Mouse (Mus musculus) lung, postnatal 0 days (tissue): ENCODE measurements at regions not wholly inside any gene's neighbourhood (a gene's known extent, or its start where the extent isn't known, plus 50 kb on each side); places are given as distances from the start of the nearest gene placed in this dataset.

Experiments used
- ATAC-seq: fragments of 200-750 bp; cut with Nextera tagmentation; 2 replicates; pipeline ENCODE4 v1.8.0; 2017; ENCODE audit warnings: moderate library complexity
- DNase-seq: peaks from one replicate; pipeline ENCODE4 v3.0.0-alpha.2; 2016; ENCODE audit warnings: low spot score
- H3K27ac ChIP-seq: fragments of 300-500 bp; sonication (generic); 2 replicates; pipeline ENCODE4 v1.5.1; 2014; ENCODE audit warnings: antibody characterized with exemption, mild to moderate bottlenecking, low read length, mixed read lengths
- H3K27me3 ChIP-seq: fragments of 300-500 bp; sonication (generic); replicated peaks from 2 replicates; pipeline ENCODE4 v1.6.1; 2014; ENCODE audit warnings: low read length, mixed read lengths; ENCODE audit not compliant: insufficient read depth
- H3K36me3 ChIP-seq: fragments of 300-500 bp; sonication (generic); 2 replicates; pipeline ENCODE4 v1.6.1; 2014; ENCODE audit warnings: low read length, mixed read lengths; ENCODE audit not compliant: insufficient read depth
- H3K4me1 ChIP-seq: fragments of 300-500 bp; sonication (generic); 2 replicates; pipeline ENCODE4 v1.6.1; 2014; ENCODE audit warnings: antibody characterized with exemption, low read depth, low read length, mixed read lengths; ENCODE audit not compliant: insufficient read depth
- H3K4me2 ChIP-seq: fragments of 300-500 bp; sonication (generic); replicated peaks from 2 replicates; pipeline ENCODE4 v1.6.1; 2014; ENCODE audit warnings: low read depth, mild to moderate bottlenecking, low read length, moderate library complexity, mixed read lengths
- H3K4me3 ChIP-seq: fragments of 300-500 bp; sonication (generic); 2 replicates; pipeline ENCODE4 v1.5.1; 2014; ENCODE audit warnings: low read depth, low read length
- H3K9ac ChIP-seq: fragments of 300-500 bp; sonication (generic); replicated peaks from 2 replicates; pipeline ENCODE4 v1.6.1; 2014; ENCODE audit warnings: low read depth, mild to moderate bottlenecking
- H3K9me3 ChIP-seq: fragments of 300-500 bp; sonication (generic); 2 replicates; pipeline ENCODE4 v1.6.1; 2016; ENCODE audit warnings: low read length, mixed read lengths
- CTCF ChIP-seq: IDR thresholded peaks from 2 replicates; pipeline ENCODE4 v1.5.1; 2016; ENCODE audit warnings: antibody characterized with exemption, mild to moderate bottlenecking
- EP300 ChIP-seq: IDR thresholded peaks from 2 replicates; pipeline ENCODE4 v1.6.1; 2016; ENCODE audit warnings: antibody characterized with exemption, mild to moderate bottlenecking, control low read depth
- WGBS: fragments of 180-500 bp; shearing (Covaris S2); extraction: QIAGEN DNeasy Blood & Tissue Kit; methylation state at CpG from one replicate; pipeline ENCODE4 v1.1.7; 2014; 5-methylcytosine and 5-hydroxymethylcytosine counted together

DNA sequence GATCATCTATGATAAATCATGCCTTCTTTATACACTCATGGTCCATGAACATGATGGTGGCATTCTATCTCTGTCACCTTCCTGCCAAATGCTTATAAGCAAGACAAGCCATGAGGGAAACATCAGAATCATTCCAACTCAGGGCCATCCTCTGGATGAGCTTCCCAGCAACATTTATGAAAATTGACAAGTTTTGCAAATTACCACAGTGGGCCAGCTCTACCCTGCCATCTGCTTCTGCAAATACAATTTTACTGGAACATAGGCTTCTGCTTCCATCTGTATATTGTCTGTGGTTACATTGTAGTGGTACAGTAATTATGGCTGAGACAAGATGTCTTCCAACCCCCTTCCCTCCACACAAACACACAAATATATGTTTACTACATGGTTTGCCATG, 272.1 kb downstream of the Kcns3 start:
- H3K9me3 ChIP-seq = no peaks in the 10 kb centered on the region

DNA sequence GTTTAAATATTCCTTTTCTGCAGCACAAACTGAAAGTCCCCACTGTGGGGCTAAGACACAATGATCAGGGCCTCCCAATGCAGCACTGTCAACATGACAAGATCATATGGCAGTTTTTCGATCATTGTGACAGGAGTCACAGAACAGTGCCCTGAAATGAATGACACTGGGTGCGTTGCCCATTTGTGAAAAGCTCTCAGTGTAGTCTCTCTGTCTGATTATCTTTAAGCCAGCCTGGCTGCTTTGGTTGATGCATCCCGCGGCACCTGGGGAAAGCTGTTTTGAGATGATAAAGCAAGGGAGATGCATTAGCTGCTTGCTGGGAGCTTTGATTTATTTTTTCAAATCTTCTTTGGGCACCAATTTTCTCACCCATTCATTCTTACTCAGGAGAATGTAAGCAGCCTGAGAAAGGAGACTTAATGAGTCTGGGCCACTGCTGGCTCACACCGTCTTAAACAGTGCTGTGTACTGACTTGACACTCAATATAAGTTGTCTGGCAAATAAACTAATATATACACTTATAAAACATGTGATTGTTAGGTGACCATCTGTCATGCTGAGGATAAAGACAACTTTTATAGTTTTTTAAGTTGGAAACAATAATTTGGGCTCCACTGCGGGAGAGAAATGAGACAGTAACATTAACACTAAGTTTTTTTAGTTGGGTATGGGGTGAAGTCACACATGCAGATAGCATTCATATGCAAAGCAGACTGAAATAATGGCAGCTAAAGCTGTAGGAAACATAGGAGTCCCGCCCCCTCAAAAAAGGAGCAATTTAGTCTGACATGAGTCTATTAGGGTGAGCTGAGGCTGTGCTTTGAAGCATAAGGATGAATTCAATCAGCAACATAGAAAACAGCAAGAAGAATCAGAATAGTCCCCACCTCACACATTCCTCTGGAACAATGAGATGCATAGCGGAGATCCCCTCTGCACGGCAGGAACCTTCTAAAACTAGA, 276.0 kb downstream of the Kcns3 start:
- Histone ChIP-seq H3K9ac (no peak overlapping the region), H3K4me3 (no peak overlapping the region), H3K36me3 (no peaks in the 10 kb centered on the region), H3K9me3 (no peaks in the 10 kb centered on the region), H3K4me2 (no peak overlapping the region), H3K27me3 (no peaks in the 10 kb centered on the region), H3K4me1 (no peaks in the 10 kb centered on the region), H3K27ac (no peak overlapping the region)
- TF ChIP-seq CTCF (no peak), EP300 (no peak)
- ATAC-seq (no peak), DNase-seq (no peak)
- WGBS = 57% methylated on average over 9 of the region's 9 CpGs

More for the DNA sequence above, 272.1 kb downstream of the Kcns3 start:
- H3K9ac ChIP-seq = no peak overlapping the region
- DNase-seq (no peak), ATAC-seq (no peak)
- no peak overlapping the region for H3K27ac ChIP-seq
- H3K4me3 ChIP-seq = no peak overlapping the region
- no peaks in the 10 kb centered on the region for H3K4me1 ChIP-seq
- H3K27me3 ChIP-seq = no peaks in the 10 kb centered on the region
- no peak overlapping the region for H3K4me2 ChIP-seq
- H3K36me3 ChIP-seq = no peaks in the 10 kb centered on the region
- TF ChIP-seq CTCF (no peak), EP300 (no peak)

DNA sequence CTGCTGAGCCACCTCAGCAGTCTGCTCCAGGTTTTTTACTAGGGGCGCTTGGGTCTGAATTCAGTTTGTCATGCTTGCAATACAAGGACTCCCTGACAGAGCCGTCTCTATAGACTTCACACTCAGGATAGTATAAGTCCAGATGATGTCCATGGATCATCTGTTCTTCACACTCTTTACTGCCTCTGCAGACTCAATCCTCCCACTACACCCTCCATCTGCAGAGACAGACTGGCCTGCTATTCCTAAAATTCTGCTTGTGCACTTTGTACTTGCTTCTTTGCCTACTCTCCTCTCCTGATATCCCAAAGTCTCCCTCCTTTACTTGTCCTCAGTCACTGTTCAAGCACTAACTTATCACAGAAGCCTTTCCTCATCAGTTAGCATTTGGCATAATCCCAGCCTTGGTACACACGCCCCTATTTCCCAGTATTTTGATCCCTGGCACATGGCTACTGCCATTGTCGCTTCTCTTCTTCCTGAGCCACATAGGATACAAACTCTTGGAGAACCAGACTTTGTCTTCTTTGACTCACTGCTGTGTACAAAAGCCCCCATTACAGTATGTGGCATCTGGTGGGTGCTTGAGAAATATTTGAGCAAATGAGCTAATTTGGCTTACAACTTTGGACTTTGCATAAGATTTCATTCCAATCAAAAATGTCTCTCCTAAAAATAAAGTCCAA, 277.0 kb downstream of the Kcns3 start:
- H3K4me2 ChIP-seq = no peak overlapping the region
- H3K9ac ChIP-seq = no peak overlapping the region
- H3K9me3 ChIP-seq = no peaks in the 10 kb centered on the region
- no peak overlapping the region for H3K27ac ChIP-seq
- H3K27me3 ChIP-seq = no peaks in the 10 kb centered on the region
- no peaks in the 10 kb centered on the region for H3K36me3 ChIP-seq
- DNase-seq = peak; percentile 10
- no peak overlapping the region for H3K4me3 ChIP-seq
- 71% methylated on average over 4 of the region's 4 CpGs for WGBS
- H3K4me1 ChIP-seq = no peaks in the 10 kb centered on the region
- TF ChIP-seq EP300 (no peak), CTCF (no peak)
- no peak for ATAC-seq

DNA sequence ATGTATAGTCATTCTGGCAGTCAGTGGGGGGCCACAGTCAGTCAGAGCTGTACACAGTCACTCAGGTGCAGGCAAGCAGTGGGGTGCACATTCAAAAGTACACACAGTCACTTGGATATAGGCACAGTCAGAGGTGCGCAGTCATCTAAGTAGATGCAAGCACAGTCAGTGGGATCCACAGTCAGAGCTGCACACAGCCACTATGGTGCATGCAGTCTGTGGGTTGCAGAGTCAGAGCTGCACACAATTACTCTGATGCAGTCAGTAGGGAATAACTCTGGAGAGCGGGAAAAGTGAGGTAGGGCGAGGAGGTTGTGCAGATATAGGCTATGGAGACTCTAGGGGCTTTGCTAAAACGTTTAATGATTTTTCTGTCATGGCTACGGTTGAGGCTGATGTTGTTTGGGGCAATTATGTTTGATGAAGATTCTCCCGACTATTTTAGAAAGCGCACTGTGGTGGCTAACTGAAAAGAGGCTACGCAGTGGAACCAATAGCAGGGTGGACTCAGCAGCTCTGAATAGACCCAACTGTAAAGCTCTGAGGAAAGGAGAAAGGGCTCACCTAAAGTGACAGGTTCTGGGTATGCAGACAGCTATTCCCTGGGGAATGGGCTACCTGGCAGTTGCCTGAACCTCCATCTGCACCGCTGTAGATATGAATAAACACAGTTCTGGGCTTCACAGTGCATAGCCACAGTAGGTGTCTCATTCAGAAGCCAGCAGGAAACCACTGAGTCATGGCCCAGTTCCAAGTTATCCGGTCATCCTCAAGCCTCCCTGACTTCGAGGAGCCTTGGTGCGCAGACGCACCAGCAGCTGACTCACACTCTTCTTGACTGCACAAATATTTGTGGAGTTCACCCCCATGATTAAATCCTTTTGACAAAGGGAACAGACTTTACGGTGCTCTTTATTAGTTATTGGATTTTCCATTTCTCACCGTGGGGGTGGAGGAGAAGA, 282.9 kb downstream of the Kcns3 start:
- Histone ChIP-seq H3K4me2 (no peak overlapping the region), H3K4me3 (no peak overlapping the region), H3K9ac (no peak overlapping the region), H3K27ac (no peak overlapping the region), H3K36me3 (no peaks in the 10 kb centered on the region), H3K9me3 (no peaks in the 10 kb centered on the region), H3K27me3 (no peaks in the 10 kb centered on the region), H3K4me1 (no peaks in the 10 kb centered on the region)
- WGBS = 65% methylated on average over 15 of the region's 15 CpGs
- ATAC-seq (no peak), DNase-seq (no peak)
- TF ChIP-seq EP300 (no peak), CTCF (no peak)

DNA sequence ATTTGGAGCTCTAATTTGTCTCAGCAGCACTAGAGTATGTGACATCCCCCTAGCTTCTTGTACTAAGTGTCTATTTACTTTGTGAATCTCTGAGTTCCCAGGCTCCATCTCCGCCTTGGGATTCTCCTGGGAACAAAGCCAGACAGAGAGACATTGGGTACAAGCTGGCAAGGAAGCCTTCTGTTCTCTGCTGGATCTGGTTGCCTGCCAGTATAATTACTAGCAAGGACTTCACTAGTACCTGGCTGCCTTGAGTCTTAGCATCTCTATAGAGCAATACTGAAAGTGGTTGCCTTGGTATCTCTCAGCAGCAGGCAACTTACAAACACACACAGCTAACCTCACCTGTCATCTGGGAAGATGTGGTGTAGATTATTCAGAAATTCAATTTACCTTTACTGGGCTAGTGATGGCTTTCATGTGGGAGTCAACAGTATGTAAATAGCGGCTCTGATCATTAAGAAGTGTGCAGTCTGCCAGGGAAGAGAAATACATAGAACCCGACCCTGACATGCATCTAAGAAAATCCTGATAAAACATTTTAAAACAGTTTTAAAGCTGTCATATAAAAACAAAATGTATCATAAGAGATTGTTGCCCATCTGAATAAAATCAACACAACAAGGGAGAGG, 283.8 kb downstream of the Kcns3 start:
- 55% methylated on average over 3 of the region's 3 CpGs for WGBS

More for the DNA sequence above, 283.8 kb downstream of the Kcns3 start:
- no peak overlapping the region for H3K4me2 ChIP-seq
- TF ChIP-seq CTCF (no peak), EP300 (no peak)
- no peak overlapping the region for H3K9ac ChIP-seq
- H3K27ac ChIP-seq = no peak overlapping the region
- H3K4me3 ChIP-seq = no peak overlapping the region
- H3K9me3 ChIP-seq = no peaks in the 10 kb centered on the region
- no peak for DNase-seq
- H3K27me3 ChIP-seq = no peaks in the 10 kb centered on the region
- no peaks in the 10 kb centered on the region for H3K4me1 ChIP-seq
- H3K36me3 ChIP-seq = no peaks in the 10 kb centered on the region
- ATAC-seq = no peak
